Mouse (Mus musculus): Measurements from ENCODE around the gene Adam19. TPM values are rescaled to one million over a fixed set of nuclear protein-coding genes. Genes with fewer than 3 reads are reported as not detected.

The Adam19 gene
- 6.2 and 7.2 TPM in 2 replicates for polyA plus RNA-seq (2015; fragmentation: Nextera tagmentation; extraction: Ambion mirVana)

GRCm38 (mm10) chr11:46055896-46056769 is at the start of gene Adam19:
TSS of gene Adam19 (plus strand) at chr11:46055992.
- H3K36me3 ChIP-seq (ENCODE audit: poor library complexity, severe bottlenecking) = 0 out of 2 replicates have a peak, but pooled peaks cover 5% of the 10 kb centered on the region
- H3K27ac ChIP-seq = peak within 1 kb of the TSS; percentile 82
- H3K9me3 ChIP-seq (replicated peaks) = no peaks in the 10 kb centered on the region
- H3K4me1 ChIP-seq = peaks cover 10% of the 10 kb centered on the region
- H3K9ac ChIP-seq = peak within 1 kb of the TSS; percentile 89
- peak; percentile 92 for ATAC-seq
- WGBS = under 1% methylated on average over 50 of the region's 51 CpGs
- H3K4me3 ChIP-seq = peak within 1 kb of the TSS; percentile 68
- H3K27me3 ChIP-seq = 0 out of 2 replicates have a peak, but pooled peaks cover 3% of the 10 kb centered on the region
- peak within 1 kb of the TSS; percentile 70 for H3K4me2 ChIP-seq

DNA sequence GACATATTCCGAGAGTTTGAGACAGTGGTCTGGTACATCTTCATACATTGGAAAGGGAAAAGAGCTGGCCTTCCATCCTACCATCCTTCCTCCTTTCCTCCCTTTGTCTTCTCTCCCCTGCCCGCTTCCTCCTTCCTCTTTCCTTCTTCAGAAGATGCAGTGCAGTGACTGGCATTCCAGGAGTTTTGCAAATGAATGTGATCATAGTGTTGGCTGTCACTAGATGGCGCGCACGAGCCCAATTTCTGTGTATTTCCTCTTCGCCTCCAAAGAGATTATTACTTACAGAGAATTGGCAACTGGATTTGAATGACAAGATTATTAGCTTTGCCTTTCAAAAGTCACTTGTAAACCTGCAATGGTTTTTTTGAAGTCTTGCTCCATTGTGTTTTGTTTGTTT is 39.7 kb upstream of the Adam19 start:
- Histone ChIP-seq H3K36me3 (ENCODE audit: poor library complexity, severe bottlenecking) (no peaks in the 10 kb centered on the region), H3K9me3 (replicated peaks) (no peaks in the 10 kb centered on the region), H3K27me3 (no peaks in the 10 kb centered on the region), H3K4me3 (no peak overlapping the region), H3K9ac (no peak overlapping the region), H3K27ac (no peak overlapping the region), H3K4me2 (no peak overlapping the region), H3K4me1 (no peaks in the 10 kb centered on the region)
- no peak for ATAC-seq
- WGBS = 20% methylated on average over 6 of the region's 6 CpGs

- Histone ChIP-seq H3K4me1 (no peaks in the 10 kb centered on the region), H3K27ac (no peak overlapping the region), H3K4me3 (no peak overlapping the region), H3K9me3 (replicated peaks) (no peaks in the 10 kb centered on the region), H3K4me2 (no peak overlapping the region), H3K36me3 (ENCODE audit: poor library complexity, severe bottlenecking) (no peaks in the 10 kb centered on the region), H3K9ac (no peak overlapping the region), H3K27me3 (no peaks in the 10 kb centered on the region)
- no peak for ATAC-seq
- 59% methylated on average over 1 of the region's 1 CpGs for WGBS
These were observed 35.5 kb upstream of the Adam19 start for GRCm38 (mm10) chr11:46020246-46020645.

- H3K9ac ChIP-seq = no peak overlapping the region
- H3K36me3 ChIP-seq (ENCODE audit: poor library complexity, severe bottlenecking) = no peaks in the 10 kb centered on the region
- ATAC-seq = no peak
- no peaks in the 10 kb centered on the region for H3K9me3 ChIP-seq (replicated peaks)
- H3K27ac ChIP-seq = no peak overlapping the region
- H3K4me3 ChIP-seq = no peak overlapping the region
- H3K4me2 ChIP-seq = no peak overlapping the region
- H3K27me3 ChIP-seq = no peaks in the 10 kb centered on the region
- no peaks in the 10 kb centered on the region for H3K4me1 ChIP-seq
These were observed 33.9 kb upstream of the Adam19 start for GRCm38 (mm10) chr11:46021850-46022249.

DNA sequence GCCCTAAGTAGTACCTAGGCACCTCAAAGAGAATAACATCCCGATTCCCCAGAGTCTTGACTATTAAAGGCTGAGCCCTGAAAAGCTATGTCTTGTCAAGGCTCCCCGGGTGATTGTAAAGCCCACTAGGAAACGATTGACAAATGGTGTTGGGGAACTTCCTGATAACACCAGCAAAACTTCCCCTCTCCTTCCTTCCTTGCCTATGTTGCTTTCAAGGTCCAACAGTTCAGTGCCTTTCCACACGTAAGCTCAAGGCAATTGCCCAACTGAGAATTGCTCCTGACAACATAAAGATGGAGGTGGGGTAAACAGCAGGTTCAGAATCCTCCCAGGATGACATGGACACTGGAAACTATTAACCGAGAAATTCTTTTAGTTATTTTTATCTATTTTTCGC is 32.8 kb upstream of the Adam19 start:
- whole genome bisulfite sequencing = 93% methylated on average over 6 of the region's 6 CpGs
- Histone ChIP-seq H3K9me3 (replicated peaks) (no peaks in the 10 kb centered on the region), H3K4me3 (no peak overlapping the region), H3K27ac (no peak overlapping the region), H3K27me3 (no peaks in the 10 kb centered on the region), H3K4me1 (no peaks in the 10 kb centered on the region), H3K36me3 (ENCODE audit: poor library complexity, severe bottlenecking) (no peaks in the 10 kb centered on the region), H3K9ac (no peak overlapping the region), H3K4me2 (no peak overlapping the region)
- no peak for ATAC-seq

DNA sequence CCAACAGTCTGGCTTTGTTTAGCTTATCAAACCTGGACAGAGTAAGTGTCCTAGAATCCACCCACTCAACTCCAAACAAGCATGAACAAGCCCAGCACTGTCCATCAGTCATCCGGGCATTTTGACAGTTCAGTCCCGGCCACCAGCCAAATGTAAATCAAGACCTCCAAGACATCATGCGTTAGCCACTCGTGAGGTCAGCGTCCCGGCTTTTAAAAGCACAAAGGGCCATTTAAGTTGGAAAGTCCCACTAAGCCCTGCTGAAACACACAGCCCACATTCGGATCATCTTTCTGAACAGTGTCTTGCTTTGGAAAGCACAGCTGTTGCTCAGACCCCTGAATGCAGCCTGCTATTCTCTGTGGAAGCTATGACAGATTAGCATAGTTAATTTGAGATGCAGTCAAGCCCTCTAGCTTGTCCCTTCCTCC is 29.8 kb upstream of the Adam19 start:
- Histone ChIP-seq H3K4me3 (no peak overlapping the region), H3K9ac (no peak overlapping the region), H3K4me2 (no peak overlapping the region), H3K4me1 (no peaks in the 10 kb centered on the region), H3K27me3 (no peaks in the 10 kb centered on the region), H3K9me3 (replicated peaks) (no peaks in the 10 kb centered on the region), H3K36me3 (ENCODE audit: poor library complexity, severe bottlenecking) (no peaks in the 10 kb centered on the region), H3K27ac (no peak overlapping the region)
- ATAC-seq = no peak
- WGBS = 77% methylated on average over 7 of the region's 7 CpGs

GRCm38 (mm10) chr11:46027952-46028814 is 27.6 kb upstream of the Adam19 start:
- Histone ChIP-seq H3K27ac (no peak overlapping the region), H3K36me3 (ENCODE audit: poor library complexity, severe bottlenecking) (no peaks in the 10 kb centered on the region), H3K4me2 (no peak overlapping the region), H3K4me1 (no peaks in the 10 kb centered on the region), H3K4me3 (no peak overlapping the region), H3K27me3 (no peaks in the 10 kb centered on the region), H3K9ac (no peak overlapping the region), H3K9me3 (replicated peaks) (no peaks in the 10 kb centered on the region)
- WGBS = 93% methylated on average over 6 of the region's 6 CpGs
- ATAC-seq = no peak

DNA sequence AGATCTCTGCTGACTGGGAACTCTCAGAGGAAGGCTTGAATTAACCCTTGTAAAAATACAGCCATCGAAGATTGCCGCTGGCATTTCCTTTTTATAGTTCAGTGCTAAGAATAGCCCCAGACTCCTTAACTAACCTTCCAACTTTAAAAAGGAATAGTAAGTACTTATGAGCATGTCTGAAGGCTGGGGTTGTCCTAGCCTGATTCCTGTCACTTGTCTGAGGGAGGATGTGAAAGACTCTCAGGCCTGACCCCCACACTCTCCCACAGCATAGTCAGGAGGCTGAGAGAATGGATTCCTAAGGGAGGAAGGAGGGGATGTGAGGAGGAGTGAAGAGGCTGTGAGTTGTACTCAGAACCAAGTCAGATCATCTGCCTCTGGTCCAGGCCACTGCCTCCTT is 26.3 kb upstream of the Adam19 start:
- no peak overlapping the region for H3K9ac ChIP-seq
- no peaks in the 10 kb centered on the region for H3K36me3 ChIP-seq (ENCODE audit: poor library complexity, severe bottlenecking)
- no peak overlapping the region for H3K27ac ChIP-seq
- H3K4me3 ChIP-seq = no peak overlapping the region
- WGBS = 76% methylated on average over 2 of the region's 2 CpGs
- H3K27me3 ChIP-seq = no peaks in the 10 kb centered on the region
- no peak for ATAC-seq
- no peak overlapping the region for H3K4me2 ChIP-seq
- H3K4me1 ChIP-seq = no peaks in the 10 kb centered on the region
- no peaks in the 10 kb centered on the region for H3K9me3 ChIP-seq (replicated peaks)

DNA sequence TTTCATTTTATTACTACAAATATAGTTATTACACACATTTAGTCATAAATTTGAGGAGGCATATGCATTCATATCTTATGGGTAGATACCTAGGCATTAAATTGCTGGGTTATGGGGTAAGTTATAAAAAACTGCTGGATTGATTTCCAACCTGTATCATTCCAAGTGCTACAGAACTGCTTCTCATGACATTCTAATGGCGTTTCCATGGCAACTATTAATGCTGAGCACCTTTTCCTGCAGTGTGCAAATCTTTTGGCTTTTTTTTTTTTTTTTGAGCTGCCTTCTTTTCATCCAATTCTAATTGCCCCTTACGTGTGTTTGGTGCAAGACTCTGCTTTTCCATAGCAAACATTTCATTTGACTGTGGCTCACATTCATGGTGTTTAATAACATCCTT is 25.8 kb upstream of the Adam19 start:
- ATAC-seq = no peak
- H3K9ac ChIP-seq = no peak overlapping the region
- no peaks in the 10 kb centered on the region for H3K27me3 ChIP-seq
- H3K4me2 ChIP-seq = no peak overlapping the region
- H3K9me3 ChIP-seq (replicated peaks) = no peaks in the 10 kb centered on the region
- no peak overlapping the region for H3K4me3 ChIP-seq
- no peak overlapping the region for H3K27ac ChIP-seq
- H3K4me1 ChIP-seq = no peaks in the 10 kb centered on the region
- no peaks in the 10 kb centered on the region for H3K36me3 ChIP-seq (ENCODE audit: poor library complexity, severe bottlenecking)
- WGBS = 43% methylated on average over 2 of the region's 2 CpGs

- H3K9me3 ChIP-seq (replicated peaks) = no peaks in the 10 kb centered on the region
- no peak overlapping the region for H3K4me2 ChIP-seq
- 56% methylated on average over 3 of the region's 3 CpGs for WGBS
- no peak for ATAC-seq
- no peaks in the 10 kb centered on the region for H3K4me1 ChIP-seq
- H3K36me3 ChIP-seq (ENCODE audit: poor library complexity, severe bottlenecking) = no peaks in the 10 kb centered on the region
- H3K27me3 ChIP-seq = no peaks in the 10 kb centered on the region
- no peak overlapping the region for H3K4me3 ChIP-seq
- no peak overlapping the region for H3K9ac ChIP-seq
- H3K27ac ChIP-seq = no peak overlapping the region
These were observed 24.3 kb upstream of the Adam19 start for GRCm38 (mm10) chr11:46031470-46031869.

DNA sequence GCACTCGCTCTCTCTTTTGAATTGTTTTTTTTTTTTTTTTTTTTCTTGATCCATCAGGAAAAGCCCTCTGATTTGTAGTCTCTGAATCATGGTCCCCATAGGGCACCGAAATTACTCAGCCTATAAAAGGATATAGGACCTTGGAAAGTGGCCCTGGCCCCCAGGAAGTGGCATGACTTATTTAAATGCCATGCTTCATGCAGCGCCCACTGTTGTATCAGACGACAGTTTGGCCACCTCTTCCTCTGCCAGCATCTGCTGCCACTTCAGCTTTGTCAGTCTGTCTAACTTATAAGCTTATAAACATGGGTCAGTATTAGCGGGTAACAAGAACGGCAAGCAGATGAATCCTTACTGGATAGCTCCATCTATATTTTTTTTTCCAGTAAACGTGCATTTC is 22.8 kb upstream of the Adam19 start:
- 91% methylated on average over 7 of the region's 7 CpGs for WGBS
- no peak overlapping the region for H3K4me3 ChIP-seq
- no peak overlapping the region for H3K4me2 ChIP-seq
- H3K27ac ChIP-seq = no peak overlapping the region
- no peaks in the 10 kb centered on the region for H3K9me3 ChIP-seq (replicated peaks)
- H3K4me1 ChIP-seq = no peaks in the 10 kb centered on the region
- no peak overlapping the region for H3K9ac ChIP-seq
- ATAC-seq = no peak
- H3K27me3 ChIP-seq = no peaks in the 10 kb centered on the region
- no peaks in the 10 kb centered on the region for H3K36me3 ChIP-seq (ENCODE audit: poor library complexity, severe bottlenecking)

DNA sequence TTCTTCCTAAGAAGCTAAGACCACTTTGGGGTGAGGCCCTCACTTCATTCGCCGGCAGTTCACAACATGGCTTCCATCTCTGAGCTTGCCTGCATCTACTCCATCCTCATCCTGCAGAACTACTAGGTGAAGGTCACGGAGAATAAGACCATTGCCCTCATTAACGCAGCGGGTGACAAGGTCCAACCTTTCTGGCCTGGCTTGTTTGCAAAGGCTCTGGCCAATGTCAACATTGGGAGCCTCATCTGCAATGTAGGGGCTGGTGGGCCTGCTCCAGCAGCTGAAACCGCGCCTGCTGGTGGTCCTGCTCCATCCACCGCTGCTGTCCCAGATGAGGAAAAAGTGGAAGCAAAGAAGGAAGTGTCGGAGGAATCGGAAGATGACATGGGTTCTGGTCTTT is 19.4 kb upstream of the Adam19 start:
- no peak for ATAC-seq
- 98% methylated on average over 10 of the region's 10 CpGs for WGBS
- H3K4me1 ChIP-seq = no peaks in the 10 kb centered on the region

More for the DNA sequence above, 19.4 kb upstream of the Adam19 start:
- no peaks in the 10 kb centered on the region for H3K9me3 ChIP-seq (replicated peaks)
- no peak overlapping the region for H3K4me3 ChIP-seq
- no peaks in the 10 kb centered on the region for H3K27me3 ChIP-seq
- H3K27ac ChIP-seq = no peak overlapping the region
- no peak overlapping the region for H3K9ac ChIP-seq
- H3K4me2 ChIP-seq = no peak overlapping the region
- no peaks in the 10 kb centered on the region for H3K36me3 ChIP-seq (ENCODE audit: poor library complexity, severe bottlenecking)
